Mouse (Mus musculus) hindbrain, embryonic 14.5 days (tissue): ENCODE measurements around the gene Gm37240. TPM values are rescaled to one million over a fixed set of nuclear protein-coding genes. Genes with fewer than 3 reads are reported as not detected.

ENCODE experiments used
- ATAC-seq: fragments of 200-750 bp; cut with Nextera tagmentation; 2 replicates; pipeline ENCODE4 v1.8.0; 2017; ENCODE audit warnings: moderate number of reproducible peaks, mild to moderate bottlenecking, moderate TSS enrichment, moderate library complexity; ENCODE audit not compliant: low FRiP score
- DNase-seq: peaks from one replicate; pipeline ENCODE4 v3.0.0-alpha.2; 2015; ENCODE audit warnings: low spot score
- H3K27ac ChIP-seq: fragments of 300-500 bp; sonication (generic); 2 replicates; pipeline ENCODE4 v1.5.1; 2014; ENCODE audit warnings: mild to moderate bottlenecking, moderate library complexity
- H3K27me3 ChIP-seq: fragments of 300-500 bp; sonication (generic); 2 replicates; pipeline ENCODE4 v1.6.1; 2014; ENCODE audit warnings: mild to moderate bottlenecking, low read length, mixed read lengths; ENCODE audit not compliant: control insufficient read depth, insufficient read depth
- H3K36me3 ChIP-seq: fragments of 300-500 bp; sonication (generic); replicated peaks from 2 replicates; pipeline ENCODE4 v1.6.1; 2014; ENCODE audit not compliant: control insufficient read depth, insufficient read depth
- H3K4me1 ChIP-seq: fragments of 300-500 bp; sonication (generic); replicated peaks from 2 replicates; pipeline ENCODE4 v1.6.1; 2014; ENCODE audit warnings: antibody characterized with exemption, low read length, mixed read lengths; ENCODE audit not compliant: control insufficient read depth, insufficient read depth
- H3K4me2 ChIP-seq: fragments of 300-500 bp; sonication (generic); replicated peaks from 2 replicates; pipeline ENCODE4 v1.6.1; 2014; ENCODE audit warnings: mild to moderate bottlenecking, moderate library complexity
- H3K4me3 ChIP-seq: fragments of 300-500 bp; sonication (generic); replicated peaks from 2 replicates; pipeline ENCODE4 v1.5.1; 2014; ENCODE audit warnings: mild to moderate bottlenecking, low read length
- H3K9ac ChIP-seq: fragments of 300-500 bp; sonication (generic); 2 replicates; pipeline ENCODE4 v1.6.1; 2014
- H3K9me3 ChIP-seq: fragments of 300-500 bp; sonication (generic); 2 replicates; pipeline ENCODE4 v1.6.1; 2016; ENCODE audit warnings: low read length; ENCODE audit not compliant: control insufficient read depth
- WGBS: fragments of 180-500 bp; shearing (Covaris S2); extraction: QIAGEN DNeasy Blood & Tissue Kit; methylation state at CpG from one replicate; pipeline ENCODE4 v1.1.7; 2014; 5-methylcytosine and 5-hydroxymethylcytosine counted together
- polyA plus RNA-seq: library from polyadenylated mRNA; unstranded; fragments of >200 nt; fragmentation: Nextera tagmentation; extraction: Ambion mirVana; gene quantifications from 2 replicates; pipeline ENCODE4 v1.2.1, GENCODE M21; 2014

Gm37240 gene
- polyA plus RNA-seq, 1 experiment from 2014 or later, result 0.94 TPM

DNA sequence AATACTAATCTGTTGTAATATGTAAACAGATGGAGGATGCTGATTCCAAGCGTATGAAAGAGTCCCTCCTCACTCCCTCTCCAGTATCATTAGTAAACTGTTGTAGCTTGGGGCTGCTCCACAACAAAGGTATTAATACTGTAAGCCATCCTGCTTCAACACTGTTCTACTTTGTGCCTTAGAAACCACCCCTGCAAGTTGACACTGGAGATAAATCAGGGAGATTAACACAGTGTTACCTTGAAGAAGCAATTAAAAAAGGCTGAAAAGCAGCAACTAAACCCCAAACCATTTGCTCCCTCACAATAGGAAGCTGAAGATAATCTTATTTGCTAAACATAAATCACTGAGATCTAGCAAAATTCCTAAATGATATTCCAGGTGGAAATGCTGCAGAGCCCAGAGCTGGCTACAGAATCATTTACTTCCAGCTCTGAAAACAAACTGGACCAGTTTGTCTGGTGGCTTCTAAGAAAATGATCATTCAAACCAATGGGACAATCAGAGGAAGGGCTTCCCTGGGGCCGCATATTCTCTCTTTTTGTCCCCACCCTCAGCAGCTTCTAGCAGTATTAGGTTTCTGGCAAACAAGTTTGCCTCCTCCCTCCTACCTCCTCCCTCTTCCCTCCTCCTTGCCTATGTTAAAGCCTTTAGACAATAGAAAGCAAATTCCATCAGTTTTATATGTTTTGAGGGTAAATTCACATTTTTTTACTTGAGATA, 45.7 kb downstream of the Gm37240 start:
- H3K27ac ChIP-seq, result peak overlapping the region; percentile 58
- no peaks in the 10 kb centered on the region for H3K9me3 ChIP-seq
- no peaks in the 10 kb centered on the region for H3K36me3 ChIP-seq
- 0 out of 2 replicates have a peak, but pooled peaks cover 4% of the 10 kb centered on the region for H3K4me1 ChIP-seq
- DNase-seq, result no peak
- 45% methylated on average over 2 of the region's 2 CpGs for WGBS
- no peak overlapping the region for H3K4me2 ChIP-seq
- no peak overlapping the region for H3K9ac ChIP-seq
- no peak for ATAC-seq
- no peaks in the 10 kb centered on the region for H3K27me3 ChIP-seq
- no peak overlapping the region for H3K4me3 ChIP-seq

DNA sequence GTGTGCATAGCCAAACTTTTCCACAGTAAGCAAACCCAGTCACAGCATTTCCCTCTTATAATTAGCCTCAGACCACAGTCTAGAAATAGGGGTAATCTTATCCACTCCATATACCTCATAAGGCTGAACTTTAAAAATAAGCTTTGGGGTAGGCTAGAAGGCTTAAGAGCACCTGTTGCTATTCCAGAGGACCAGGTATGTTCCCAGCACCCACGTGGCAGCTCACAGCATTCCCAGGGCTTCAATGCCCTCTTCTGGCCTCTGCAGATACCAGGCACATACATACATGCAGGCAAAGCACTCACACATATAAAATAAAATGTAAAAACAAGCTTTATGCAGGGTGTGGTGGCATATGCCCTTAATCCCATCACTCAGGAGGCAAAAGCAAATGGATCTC, 53.7 kb downstream of the Gm37240 start:
- WGBS, result 81% methylated on average over 1 of the region's 1 CpGs
- Histone ChIP-seq H3K36me3 (no peaks in the 10 kb centered on the region), H3K4me1 (peaks cover 7% of the 10 kb centered on the region), H3K4me2 (no peak overlapping the region), H3K4me3 (no peak overlapping the region), H3K27ac (no peak overlapping the region), H3K9me3 (no peaks in the 10 kb centered on the region), H3K27me3 (no peaks in the 10 kb centered on the region), H3K9ac (no peak overlapping the region)
- DNase-seq, result no peak
- no peak for ATAC-seq

DNA sequence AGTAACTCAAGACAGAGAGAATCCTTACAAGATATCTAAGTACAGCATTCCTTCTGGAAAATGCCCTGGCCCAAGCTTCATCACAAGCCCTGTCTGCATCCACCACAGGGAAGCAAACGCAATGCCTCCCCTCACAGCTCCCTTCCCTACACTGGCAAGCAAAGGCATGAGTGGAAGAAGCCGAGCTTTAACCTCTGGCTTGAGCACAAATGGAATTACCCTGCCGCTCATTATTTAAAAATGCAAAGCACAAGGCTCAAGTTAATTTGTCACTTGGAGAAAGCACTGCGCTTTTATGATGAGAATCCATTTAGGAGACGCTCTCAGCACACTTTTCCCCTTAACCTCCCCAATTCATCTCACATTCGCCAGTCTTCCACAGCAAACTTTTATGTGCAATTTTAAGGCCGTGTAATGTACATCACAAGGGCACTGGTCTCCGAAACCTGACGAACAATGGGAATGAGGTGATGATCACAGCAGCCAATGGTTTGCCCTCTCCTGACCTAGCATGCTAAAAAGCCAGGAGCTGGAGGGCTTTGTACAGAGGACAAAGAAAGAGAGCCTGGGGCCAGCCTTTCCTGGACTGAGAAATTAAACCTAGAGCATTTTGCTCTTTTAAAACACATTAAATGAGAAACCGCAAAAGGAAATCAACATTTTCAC, 54.7 kb downstream of the Gm37240 start:
- Histone ChIP-seq H3K4me3 (no peak overlapping the region), H3K4me1 (peaks cover 7% of the 10 kb centered on the region), H3K9ac (no peak overlapping the region), H3K9me3 (no peaks in the 10 kb centered on the region), H3K27ac (no peak overlapping the region), H3K36me3 (no peaks in the 10 kb centered on the region), H3K27me3 (no peaks in the 10 kb centered on the region), H3K4me2 (no peak overlapping the region)
- ATAC-seq (no peak), DNase-seq (no peak)
- WGBS, result 42% methylated on average over 10 of the region's 10 CpGs

DNA sequence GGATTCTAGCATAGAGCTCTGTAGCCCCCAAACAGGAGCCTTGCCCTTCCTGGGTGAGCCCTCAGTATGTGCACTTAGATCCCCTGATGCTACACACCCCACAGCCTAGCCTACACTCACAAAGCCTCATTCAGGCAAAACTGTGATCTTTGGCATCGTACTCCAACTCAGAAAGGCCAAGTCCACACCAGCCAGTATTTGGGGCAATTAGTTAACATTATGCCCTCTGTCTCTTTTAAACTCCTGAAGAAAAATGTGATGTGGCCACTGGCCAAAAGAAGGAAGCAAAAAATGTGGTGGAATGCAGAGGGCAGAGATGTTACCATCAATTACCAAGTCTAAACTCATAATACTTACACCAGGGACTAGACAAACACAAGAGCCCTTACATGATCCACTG, 55.5 kb downstream of the Gm37240 start:
- no peak overlapping the region for H3K9ac ChIP-seq
- no peak for ATAC-seq

DNA sequence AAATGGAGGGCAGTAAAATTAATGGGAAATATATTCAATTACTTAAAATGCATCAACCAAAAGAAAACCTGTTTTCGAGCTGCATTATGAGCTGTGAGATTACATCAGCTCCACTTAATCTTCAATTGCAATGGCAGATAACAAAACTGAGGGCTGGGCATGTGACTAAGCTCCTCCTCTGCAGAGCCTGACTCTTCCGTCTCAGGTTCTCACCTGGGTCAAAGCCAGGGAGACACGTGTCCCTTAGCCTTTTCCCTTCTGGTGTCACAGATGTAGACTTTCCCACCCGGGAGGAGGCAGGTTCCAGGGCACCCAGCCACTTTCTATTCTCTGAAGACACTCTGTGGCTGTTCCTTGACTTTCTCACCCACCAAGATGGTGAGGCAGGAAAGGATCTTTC, 58.3 kb downstream of the Gm37240 start:
- H3K9me3 ChIP-seq, result no peaks in the 10 kb centered on the region
- no peak overlapping the region for H3K4me3 ChIP-seq
- H3K4me2 ChIP-seq, result no peak overlapping the region
- H3K27me3 ChIP-seq, result no peaks in the 10 kb centered on the region
- peaks cover 7% of the 10 kb centered on the region for H3K4me1 ChIP-seq
- no peak for ATAC-seq
- no peak overlapping the region for H3K9ac ChIP-seq
- WGBS, result 71% methylated on average over 4 of the region's 4 CpGs
- no peak overlapping the region for H3K27ac ChIP-seq
- no peaks in the 10 kb centered on the region for H3K36me3 ChIP-seq
- no peak for DNase-seq

More for the DNA sequence above, 55.5 kb downstream of the Gm37240 start:
- Histone ChIP-seq H3K4me2 (no peak overlapping the region), H3K27me3 (no peaks in the 10 kb centered on the region), H3K9me3 (no peaks in the 10 kb centered on the region), H3K4me3 (no peak overlapping the region), H3K4me1 (peaks cover 7% of the 10 kb centered on the region), H3K36me3 (no peaks in the 10 kb centered on the region), H3K27ac (no peak overlapping the region)
- 76% methylated on average over 1 of the region's 1 CpGs for WGBS
- no peak for DNase-seq

DNA sequence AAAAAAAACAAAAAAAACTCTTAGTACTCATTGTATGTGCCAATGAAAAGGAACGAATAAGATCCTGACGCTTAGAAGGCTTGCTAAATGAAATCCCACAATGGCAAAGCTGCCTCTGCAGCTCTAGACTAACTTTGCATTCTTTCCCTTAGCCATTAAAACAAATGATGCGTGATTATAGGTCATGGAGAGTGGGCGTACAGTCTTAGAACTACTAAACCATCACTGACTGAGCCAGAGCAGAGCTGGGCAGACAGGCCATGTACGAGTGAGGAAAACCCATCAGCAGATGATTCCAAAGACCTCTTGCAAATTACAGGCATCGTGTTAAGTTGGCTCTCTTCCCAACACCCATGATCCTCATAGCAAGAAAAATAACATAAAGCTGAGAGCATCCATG, 59.5 kb downstream of the Gm37240 start:
- no peak for ATAC-seq
- peaks cover 6% of the 10 kb centered on the region for H3K4me1 ChIP-seq
- no peaks in the 10 kb centered on the region for H3K27me3 ChIP-seq
- WGBS, result 59% methylated on average over 6 of the region's 6 CpGs
- no peak for DNase-seq
- H3K9ac ChIP-seq, result no peak overlapping the region
- H3K4me2 ChIP-seq, result no peak overlapping the region
- no peak overlapping the region for H3K4me3 ChIP-seq
- no peaks in the 10 kb centered on the region for H3K9me3 ChIP-seq
- no peak overlapping the region for H3K27ac ChIP-seq
- H3K36me3 ChIP-seq, result no peaks in the 10 kb centered on the region

DNA sequence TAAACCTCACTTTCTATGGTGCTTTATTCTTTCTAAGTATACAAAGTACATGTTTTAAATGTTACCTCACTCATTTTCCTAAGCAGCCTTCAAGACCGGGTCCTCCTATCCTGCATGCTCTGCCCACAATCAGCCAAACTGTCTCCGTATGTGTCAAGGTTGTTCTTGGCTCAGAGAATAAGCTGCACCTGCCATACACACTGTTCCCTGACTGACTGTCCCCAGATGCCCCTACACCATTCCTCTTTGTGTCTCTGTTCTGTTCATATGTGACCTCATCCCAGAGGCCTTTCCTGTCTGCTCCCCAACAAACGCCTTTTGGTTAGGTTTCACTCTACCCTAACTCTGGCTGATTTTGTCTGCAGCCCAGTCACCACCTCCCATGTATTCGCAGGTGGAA, 60.0 kb downstream of the Gm37240 start:
- H3K9ac ChIP-seq, result no peak overlapping the region
- H3K27ac ChIP-seq, result no peak overlapping the region

DNA sequence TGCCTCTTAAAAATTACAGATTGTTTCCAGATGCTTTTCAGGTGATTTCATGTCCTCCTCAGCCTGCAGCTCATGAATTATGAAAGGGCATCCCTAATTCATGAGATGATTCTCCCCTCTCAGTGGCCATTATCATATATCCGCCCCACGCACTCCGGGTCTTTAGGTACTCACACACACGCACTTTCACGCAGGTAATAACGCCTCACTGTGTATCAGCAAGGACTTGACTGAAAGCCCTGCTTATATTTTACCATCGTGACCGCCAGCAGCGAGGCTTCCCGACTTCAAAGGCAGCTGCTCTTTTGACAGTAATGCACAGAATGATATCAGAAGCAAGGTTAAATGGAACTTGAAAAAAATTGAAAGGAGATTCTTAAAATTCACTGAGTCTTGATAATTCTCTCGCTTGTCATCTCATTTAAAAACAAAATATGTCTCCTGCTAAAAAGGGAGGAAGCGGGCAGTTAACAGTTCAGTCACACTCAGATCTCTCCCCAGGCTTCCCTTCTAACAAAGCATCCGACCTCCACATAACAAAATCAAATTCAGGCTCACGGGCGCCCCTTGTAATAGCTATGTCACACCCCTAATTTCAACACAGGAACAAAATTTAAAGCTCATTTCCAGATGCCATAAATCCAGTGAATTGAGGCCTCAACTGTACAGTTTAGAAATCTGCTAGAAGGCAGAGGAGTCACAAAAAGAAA, 66.3 kb downstream of the Gm37240 start:
- ATAC-seq (no peak), DNase-seq (peak; percentile 28)
- Histone ChIP-seq H3K36me3 (no peaks in the 10 kb centered on the region), H3K9ac (no peak overlapping the region), H3K9me3 (no peaks in the 10 kb centered on the region), H3K27me3 (no peaks in the 10 kb centered on the region), H3K27ac (peak overlapping the region; percentile 32; the same call in 1 of the 2 replicates), H3K4me2 (0 out of 2 replicates have a peak overlapping the region, but pooled peaks have one; percentile 6), H3K4me3 (no peak overlapping the region), H3K4me1 (no peaks in the 10 kb centered on the region; the same call in 1 of the 2 replicates)
- 56% methylated on average over 15 of the region's 15 CpGs for WGBS

More for the DNA sequence above, 60.0 kb downstream of the Gm37240 start:
- Histone ChIP-seq H3K4me1 (0 out of 2 replicates have a peak, but pooled peaks cover under 1% of the 10 kb centered on the region), H3K4me2 (no peak overlapping the region), H3K4me3 (no peak overlapping the region), H3K27me3 (no peaks in the 10 kb centered on the region), H3K9me3 (no peaks in the 10 kb centered on the region), H3K36me3 (no peaks in the 10 kb centered on the region)
- DNase-seq (no peak), ATAC-seq (no peak)
- WGBS, result 79% methylated on average over 4 of the region's 4 CpGs

DNA sequence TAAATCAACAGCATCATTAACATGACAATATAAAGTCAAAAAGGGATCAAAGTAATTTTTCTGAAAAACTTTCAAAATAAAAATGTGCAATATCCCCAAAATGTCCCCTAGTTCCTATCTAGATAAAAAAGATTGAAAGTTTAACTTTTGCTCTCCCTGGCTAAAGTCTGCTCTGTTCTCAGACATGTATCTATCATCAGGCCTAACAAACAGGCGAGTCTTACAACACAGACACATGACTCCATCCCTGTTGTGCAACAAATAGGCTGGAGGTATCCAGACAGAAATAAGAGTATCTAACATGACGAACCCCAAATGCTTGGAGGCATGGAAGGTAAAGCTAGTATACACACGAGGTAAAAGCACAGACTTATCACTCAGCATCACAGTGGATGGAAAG, 68.0 kb downstream of the Gm37240 start:
- Histone ChIP-seq H3K4me2 (no peak overlapping the region), H3K9ac (no peak overlapping the region), H3K27me3 (no peaks in the 10 kb centered on the region), H3K4me1 (no peaks in the 10 kb centered on the region; the same call in 1 of the 2 replicates), H3K27ac (no peak overlapping the region), H3K36me3 (no peaks in the 10 kb centered on the region), H3K9me3 (no peaks in the 10 kb centered on the region), H3K4me3 (no peak overlapping the region)
- ATAC-seq (no peak), DNase-seq (no peak)
- WGBS, result 82% methylated on average over 3 of the region's 3 CpGs
